Mouse (Mus musculus) MEL (cell line): ENCODE data around the gene Zcchc3. TPM values are rescaled to one million over a fixed set of nuclear protein-coding genes. Genes with fewer than 3 reads are reported as not detected.

Experiments
- DNase-seq: peaks from one replicate; pipeline ENCODE4 v3.0.0; 2011; ENCODE audit warnings: low read depth, low spot score
- H3K27ac ChIP-seq: 2 replicates; pipeline ENCODE4 v1.5.1; 2012; ENCODE audit warnings: low read depth, mild to moderate bottlenecking, control low read depth, low read length, moderate library complexity; ENCODE audit not compliant: control insufficient read depth
- H3K27me3 ChIP-seq, 2 experiments: fragments of 150-350 bp in 1 of 2; sonication (generic) in 1 of 2; 2 replicates each; pipeline ENCODE4 v1.6.1; 2012; ENCODE audit warnings: low read length in 2 of 2, mild to moderate bottlenecking in 2 of 2, improper control_type of control experiment in 1 of 2, moderate library complexity in 1 of 2; ENCODE audit not compliant: insufficient read depth in 2 of 2, control insufficient read depth in 1 of 2
- H3K36me3 ChIP-seq, 2 experiments: 2 replicates each; pipeline ENCODE4 v1.6.1; 2012 to 2014; ENCODE audit warnings: low read length in 2 of 2, improper control_type of control experiment in 1 of 2, inconsistent platforms in 1 of 2, mild to moderate bottlenecking in 1 of 2; ENCODE audit not compliant: insufficient read depth in 2 of 2, control insufficient read depth in 1 of 2
- H3K4me1 ChIP-seq, 2 experiments: fragments of 150-350 bp in 1 of 2; sonication (generic) in 1 of 2; 2 replicates each; pipeline ENCODE4 v1.6.1; 2012; ENCODE audit warnings: low read length in 2 of 2, improper control_type of control experiment in 1 of 2, mild to moderate bottlenecking in 1 of 2; ENCODE audit not compliant: insufficient read depth in 2 of 2, control insufficient read depth in 1 of 2
- H3K4me3 ChIP-seq, 2 experiments: fragments of 150-350 bp in 1 of 2; sonication (generic) in 1 of 2; 2 replicates each; pipeline ENCODE4 v1.5.1; 2012; ENCODE audit warnings: low read depth in 2 of 2, low read length in 2 of 2, mild to moderate bottlenecking in 2 of 2, moderate library complexity in 2 of 2, control low read depth in 1 of 2, improper control_type of control experiment in 1 of 2; ENCODE audit not compliant: control insufficient read depth in 1 of 2, insufficient read depth in 1 of 2
- H3K79me2 ChIP-seq: 2 replicates; pipeline ENCODE4 v1.6.1; 2012; ENCODE audit warnings: mild to moderate bottlenecking, low read length, moderate library complexity; ENCODE audit not compliant: control insufficient read depth, poor library complexity, insufficient read depth
- H3K9ac ChIP-seq: 2 replicates; pipeline ENCODE4 v1.6.1; 2012; ENCODE audit warnings: low read depth, mild to moderate bottlenecking, control low read depth, low read length, moderate library complexity; ENCODE audit not compliant: control insufficient read depth, poor library complexity, severe bottlenecking
- H3K9me3 ChIP-seq: fragments of 150-350 bp; sonication (generic); replicated peaks from 2 replicates; pipeline ENCODE4 v1.6.1; 2012; ENCODE audit warnings: mild to moderate bottlenecking, low read length, improper control_type of control experiment, moderate library complexity; ENCODE audit not compliant: insufficient read depth
- BHLHE40 ChIP-seq: IDR thresholded peaks from 2 replicates; pipeline ENCODE4 v1.6.1; 2012; ENCODE audit warnings: low read depth, mild to moderate bottlenecking, inconsistent platforms, low read length, improper control_type of control experiment, borderline replicate concordance
- CHD1 ChIP-seq: IDR thresholded peaks from 2 replicates; pipeline ENCODE4 v1.6.1; 2012; ENCODE audit warnings: low read depth, mild to moderate bottlenecking, inconsistent platforms, low read length, improper control_type of control experiment
- CHD2 ChIP-seq: IDR thresholded peaks from 2 replicates; pipeline ENCODE4 v1.6.1; 2011; ENCODE audit warnings: low read length, improper control_type of control experiment
- CTCF ChIP-seq, 3 experiments: IDR thresholded peaks in 2 of 3; conservative IDR thresholded peaks in 1 of 3; 2 replicates each; pipeline ENCODE4 v1.5.1; 2011 to 2012; ENCODE audit warnings: low read length in 3 of 3, low read depth in 2 of 3, mild to moderate bottlenecking in 2 of 3, improper control_type of control experiment in 1 of 3, inconsistent platforms in 1 of 3, mixed read lengths in 1 of 3, moderate library complexity in 1 of 3; ENCODE audit not compliant: control insufficient read depth in 1 of 3, insufficient read depth in 1 of 3, poor library complexity in 1 of 3, severe bottlenecking in 1 of 3
- E2F4 ChIP-seq: IDR thresholded peaks from 2 replicates; pipeline ENCODE4 v1.6.1; 2011; ENCODE audit warnings: low read depth, low read length, improper control_type of control experiment, borderline replicate concordance
- ELF1 ChIP-seq: IDR thresholded peaks from 2 replicates; pipeline ENCODE4 v1.6.1; 2014; ENCODE audit warnings: low read depth, mild to moderate bottlenecking, inconsistent platforms, low read length, improper control_type of control experiment, moderate library complexity
- ETS1 ChIP-seq: IDR thresholded peaks from 2 replicates; pipeline ENCODE4 v1.6.1; 2012; ENCODE audit warnings: low read depth, mild to moderate bottlenecking, inconsistent platforms, low read length, improper control_type of control experiment, moderate library complexity
- GATA1 ChIP-seq: IDR thresholded peaks from 2 replicates; pipeline ENCODE4 v1.6.1; 2011; ENCODE audit warnings: low read depth, low read length, improper control_type of control experiment
- JUND ChIP-seq: IDR thresholded peaks from 2 replicates; pipeline ENCODE4 v1.6.1; 2011; ENCODE audit warnings: low read depth, mild to moderate bottlenecking, improper control_type of control experiment, low read length
- KAT2A ChIP-seq: conservative IDR thresholded peaks from 2 replicates; pipeline ENCODE4 v1.6.1; 2012; ENCODE audit warnings: low read depth, low read length, improper control_type of control experiment, inconsistent platforms
- MAFK ChIP-seq: IDR thresholded peaks from 2 replicates; pipeline ENCODE4 v1.6.1; 2011; ENCODE audit warnings: low read depth, mild to moderate bottlenecking, low read length, improper control_type of control experiment, borderline replicate concordance
- MAX ChIP-seq: IDR thresholded peaks from 2 replicates; pipeline ENCODE4 v1.6.1; 2011; ENCODE audit warnings: low read length, improper control_type of control experiment
- MAZ ChIP-seq: IDR thresholded peaks from 2 replicates; pipeline ENCODE4 v1.6.1; 2012; ENCODE audit warnings: low read depth, mild to moderate bottlenecking, inconsistent platforms, low read length, improper control_type of control experiment
- MEF2A ChIP-seq: IDR thresholded peaks from 2 replicates; pipeline ENCODE4 v1.6.1; 2014; ENCODE audit warnings: low read depth, mild to moderate bottlenecking, inconsistent platforms, low read length, improper control_type of control experiment; ENCODE audit not compliant: poor library complexity, insufficient replicate concordance, severe bottlenecking; ENCODE audit errors: extremely low read depth
- MXI1 ChIP-seq: IDR thresholded peaks from 2 replicates; pipeline ENCODE4 v1.6.1; 2011; ENCODE audit warnings: mild to moderate bottlenecking, low read depth, low read length, improper control_type of control experiment
- MYB ChIP-seq: IDR thresholded peaks from 2 replicates; pipeline ENCODE4 v1.6.1; 2011; ENCODE audit warnings: mild to moderate bottlenecking, low read depth, low read length, improper control_type of control experiment
- MYC ChIP-seq: IDR thresholded peaks from 2 replicates; pipeline ENCODE4 v1.6.1; 2011; ENCODE audit warnings: low read depth, mild to moderate bottlenecking, low read length, improper control_type of control experiment, moderate library complexity
- NRF1 ChIP-seq: IDR thresholded peaks from 2 replicates; pipeline ENCODE4 v1.6.1; 2014; ENCODE audit warnings: low read depth, mild to moderate bottlenecking, inconsistent platforms, low read length, improper control_type of control experiment, moderate library complexity; ENCODE audit not compliant: poor library complexity, insufficient read depth, severe bottlenecking
- POLR2A ChIP-seq, 2 experiments: IDR thresholded peaks; 2 replicates each; pipeline ENCODE4 v1.6.1; 2011 to 2012; ENCODE audit warnings: low read length in 2 of 2, mild to moderate bottlenecking in 2 of 2, control low read depth in 1 of 2, improper control_type of control experiment in 1 of 2, low read depth in 1 of 2, moderate library complexity in 1 of 2; ENCODE audit not compliant: control insufficient read depth in 1 of 2, insufficient read depth in 1 of 2, poor library complexity in 1 of 2
- POLR2AphosphoS2 ChIP-seq: IDR thresholded peaks from 2 replicates; pipeline ENCODE4 v1.6.1; 2011; ENCODE audit warnings: low read length, improper control_type of control experiment
- POLR2AphosphoS5 ChIP-seq: IDR thresholded peaks from 2 replicates; pipeline ENCODE4 v1.6.1; 2012; ENCODE audit warnings: low read depth, borderline replicate concordance, mild to moderate bottlenecking, inconsistent platforms, low read length, moderate library complexity, mixed read lengths
- RAD21 ChIP-seq: IDR thresholded peaks from 2 replicates; pipeline ENCODE4 v1.6.1; 2011; ENCODE audit warnings: mild to moderate bottlenecking, low read depth, low read length, improper control_type of control experiment
- RCOR1 ChIP-seq: IDR thresholded peaks from 2 replicates; pipeline ENCODE4 v1.6.1; 2012; ENCODE audit warnings: low read depth, mild to moderate bottlenecking, inconsistent platforms, low read length, improper control_type of control experiment
- SIN3A ChIP-seq: IDR thresholded peaks from 2 replicates; pipeline ENCODE4 v1.6.1; 2012; ENCODE audit warnings: low read length, improper control_type of control experiment, inconsistent platforms
- SMC3 ChIP-seq: IDR thresholded peaks from 2 replicates; pipeline ENCODE4 v1.6.1; 2011; ENCODE audit warnings: low read depth, low read length, improper control_type of control experiment
- TCF12 ChIP-seq: IDR thresholded peaks from 2 replicates; pipeline ENCODE4 v1.6.1; 2014; ENCODE audit warnings: low read depth, mild to moderate bottlenecking, inconsistent platforms, low read length, improper control_type of control experiment, moderate library complexity
- UBTF ChIP-seq: IDR thresholded peaks from 2 replicates; pipeline ENCODE4 v1.6.1; 2012; ENCODE audit warnings: low read depth, mild to moderate bottlenecking, inconsistent platforms, low read length, improper control_type of control experiment, moderate library complexity, borderline replicate concordance; ENCODE audit not compliant: insufficient read depth
- USF1 ChIP-seq: IDR thresholded peaks from 2 replicates; pipeline ENCODE4 v1.6.1; 2014; ENCODE audit warnings: low read depth, mild to moderate bottlenecking, inconsistent platforms, low read length, improper control_type of control experiment, moderate library complexity
- ZC3H11A ChIP-seq: IDR thresholded peaks from 2 replicates; pipeline ENCODE4 v1.6.1; 2012; ENCODE audit warnings: low read depth, mild to moderate bottlenecking, inconsistent platforms, low read length, improper control_type of control experiment
- ZMIZ1 ChIP-seq: IDR thresholded peaks from 2 replicates; pipeline ENCODE4 v1.6.1; 2012; ENCODE audit warnings: low read depth, mild to moderate bottlenecking, inconsistent platforms, low read length, improper control_type of control experiment, moderate library complexity
- ZNF384 ChIP-seq: IDR thresholded peaks from 2 replicates; pipeline ENCODE4 v1.6.1; 2012; ENCODE audit warnings: low read depth, mild to moderate bottlenecking, inconsistent platforms, low read length, improper control_type of control experiment
- polyA plus RNA-seq, 2 experiments: library from polyadenylated mRNA; stranded (reverse) in 1 of 2; unstranded in 1 of 2; fragments of >175 nt in 1 of 2; fragments of >200 nt in 1 of 2; gene quantifications; 2 replicates each; pipeline versions ENCODE4 v1.2.1 to v1.2.4; 2012; ENCODE audit warnings: low replicate concordance in 2 of 2, low read depth in 1 of 2; ENCODE audit not compliant: insufficient read length in 2 of 2, insufficient read depth in 1 of 2, missing spikeins in 1 of 2
- total RNA-seq: library from RNA; depleted of rRNA; stranded (reverse); fragments of 300-350 nt; gene quantifications from 2 replicates; pipeline ENCODE4 v1.2.3, GENCODE M21; 2012

Zcchc3 gene
- total and polyA plus RNA-seq, 3 experiments, result 5.7 to 12.1 TPM; not detected in 1

GRCm38 (mm10) chr2:152447461-152447860, 32.6 kb upstream of the Zcchc3 start:
- Histone ChIP-seq H3K79me2 (no peaks in the 10 kb centered on the region), H3K9ac (no peak overlapping the region), H3K27me3 (no peaks in the 10 kb centered on the region), H3K36me3 (peaks cover 0 to 6% of the 10 kb centered on the region in 2 experiments; a peak in 2 of 4 replicates), H3K4me3 (no peak overlapping the region), H3K4me1 (peaks cover 2 to 14% of the 10 kb centered on the region in 2 experiments; a peak in 3 of 4 replicates), H3K27ac (no peak overlapping the region), H3K9me3 (no peaks in the 10 kb centered on the region)
- DNase-seq, result peak; percentile 11
- TF ChIP-seq JUND, result no peak
- no peak for TF ChIP-seq MYB
- no peak for TF ChIP-seq E2F4
- TF ChIP-seq POLR2AphosphoS5, result no peak
- no peak for TF ChIP-seq RCOR1
- TF ChIP-seq RAD21, result no peak
- no peak for TF ChIP-seq ELF1
- no peak for TF ChIP-seq MXI1
- TF ChIP-seq CHD2, result no peak
- no peak for TF ChIP-seq GATA1
- no peak for TF ChIP-seq ZC3H11A
- TF ChIP-seq POLR2A (IDR thresholded peaks at IDR 0.05; ENCODE audit: control insufficient read depth in 1 of 2, insufficient read depth in 1 of 2, low read depth in 1 of 2, low read length in 2 of 2, poor library complexity in 1 of 2), result no peak
- no peak for TF ChIP-seq KAT2A
- TF ChIP-seq MYC, result no peak
- no peak for TF ChIP-seq TCF12
- no peak for TF ChIP-seq SIN3A
- TF ChIP-seq USF1, result no peak
- no peak for TF ChIP-seq ETS1
- TF ChIP-seq MEF2A, result no peak
- no peak for TF ChIP-seq POLR2AphosphoS2

GRCm38 (mm10) chr2:152446642-152447041, 31.8 kb upstream of the Zcchc3 start:
- Histone ChIP-seq H3K27me3 (no peaks in the 10 kb centered on the region), H3K4me3 (no peak overlapping the region), H3K9ac (no peak overlapping the region), H3K36me3 (peaks cover 0 to 6% of the 10 kb centered on the region in 2 experiments; a peak in 2 of 4 replicates), H3K4me1 (peaks cover 2 to 14% of the 10 kb centered on the region in 2 experiments; a peak in 3 of 4 replicates), H3K79me2 (no peaks in the 10 kb centered on the region), H3K9me3 (no peaks in the 10 kb centered on the region), H3K27ac (peak overlapping the region; percentile 54)
- DNase-seq, result peak; percentile 71
- TF ChIP-seq TCF12, result no peak
- TF ChIP-seq UBTF, result no peak
- TF ChIP-seq ZNF384, result peak; percentile 93
- no peak for TF ChIP-seq MAX
- no peak for TF ChIP-seq BHLHE40
- TF ChIP-seq NRF1, result no peak
- TF ChIP-seq MYB, result no peak
- TF ChIP-seq JUND, result no peak
- no peak for TF ChIP-seq CTCF (IDR thresholded peaks at IDR 0.05 in 2 of 3, conservative IDR thresholded peaks at IDR 0.05 in 1 of 3; ENCODE audit: control insufficient read depth in 1 of 3, insufficient read depth in 1 of 3, low read depth in 2 of 3, low read length in 3 of 3, poor library complexity in 1 of 3, severe bottlenecking in 1 of 3)
- no peak for TF ChIP-seq POLR2AphosphoS2
- peak; percentile 36; the same call in 1 of the 2 replicates for TF ChIP-seq ETS1
- no peak for TF ChIP-seq CHD1
- no peak for TF ChIP-seq POLR2A (IDR thresholded peaks at IDR 0.05; ENCODE audit: control insufficient read depth in 1 of 2, insufficient read depth in 1 of 2, low read depth in 1 of 2, low read length in 2 of 2, poor library complexity in 1 of 2)
- no peak for TF ChIP-seq ZMIZ1
- TF ChIP-seq E2F4, result no peak
- no peak for TF ChIP-seq SMC3
- no peak for TF ChIP-seq MAZ
- TF ChIP-seq MAFK, result no peak
- no peak for TF ChIP-seq ZC3H11A
- no peak for TF ChIP-seq RCOR1
